In genomic region chr8:65087711-65088110, GRCm38 (mm10) we compare ENCODE assay signal across 24 mouse cellular contexts. TPM values are rescaled to one million over a fixed set of nuclear protein-coding genes. Genes with fewer than 3 reads are reported as not detected.
A peak's percentile ranks its signal among the peaks of the same experiment; 100 is the strongest.
DNase-seq lines count a peak whose midpoint lies in the region; ATAC-seq and TF ChIP-seq lines count a peak whose summit lies in the region.
"Had no signal": no experiment of that assay in that cellular context is flagged by ENCODE, and none has a peak within 500 bp of the region (broad histone marks: within the 10 kb centered on the region; RNA-seq: fewer than 3 reads in every experiment).

No protein-coding gene starts in this region.

- H3K9ac ChIP-seq in midbrain, embryonic 13.5 days (replicated peaks): no peak overlapping the region
- no peak overlapping the region for H3K9ac ChIP-seq in midbrain, embryonic 16.5 days (ENCODE audit: low read depth, low read length)
- no peak overlapping the region for H3K9ac ChIP-seq in limb, embryonic 14.5 days (ENCODE audit: low read depth, low read length, severe bottlenecking)
- no peak overlapping the region for H3K9ac ChIP-seq in neural tube, embryonic 15.5 days (replicated peaks)
- H3K9ac ChIP-seq: forebrain, embryonic 13.5 days; hindbrain, embryonic 14.5 days; intestine, embryonic 15.5 days; liver, embryonic 15.5 days had no signal

- ATAC-seq in midbrain, embryonic 13.5 days: 0 out of 2 replicates have a peak, but pooled peaks have one; percentile 11
- no peak for ATAC-seq in midbrain, embryonic 16.5 days
- ATAC-seq in limb, embryonic 14.5 days (ENCODE audit: low FRiP score, low read depth): peak; percentile 35; the same call in 1 of the 2 replicates
- no peak for ATAC-seq in neural tube, embryonic 15.5 days (ENCODE audit: low FRiP score)
- ATAC-seq: forebrain, embryonic 13.5 days; intestine, embryonic 15.5 days had no signal

- no peak for TF ChIP-seq CTCF in kidney, adult 2 months (conservative IDR thresholded peaks at IDR 0.05; ENCODE audit: insufficient read depth, insufficient read length, low read depth, low read length)

- no peaks in the 10 kb centered on the region for H3K9me3 ChIP-seq in midbrain, embryonic 13.5 days
- no peaks in the 10 kb centered on the region for H3K9me3 ChIP-seq in midbrain, embryonic 16.5 days (replicated peaks; ENCODE audit: control insufficient read depth, low read length, poor library complexity, severe bottlenecking)
- H3K9me3 ChIP-seq in limb, embryonic 14.5 days (ENCODE audit: control insufficient read depth, low read length): no peaks in the 10 kb centered on the region
- no peaks in the 10 kb centered on the region for H3K9me3 ChIP-seq in neural tube, embryonic 15.5 days (replicated peaks)
- H3K9me3 ChIP-seq: forebrain, embryonic 13.5 days; intestine, embryonic 15.5 days; liver, embryonic 15.5 days had no signal

- no peak overlapping the region for H3K4me3 ChIP-seq in kidney, adult 2 months (ENCODE audit: insufficient read depth, low read depth, low read length)
- H3K4me3 ChIP-seq in midbrain, embryonic 13.5 days (replicated peaks): no peak overlapping the region
- no peak overlapping the region for H3K4me3 ChIP-seq in midbrain, embryonic 16.5 days (ENCODE audit: low read depth, low read length)
- no peak overlapping the region for H3K4me3 ChIP-seq in limb, embryonic 14.5 days (replicated peaks; ENCODE audit: low read length)
- no peak overlapping the region for H3K4me3 ChIP-seq in neural tube, embryonic 15.5 days (replicated peaks)
- H3K4me3 ChIP-seq: forebrain, embryonic 13.5 days; intestine, embryonic 15.5 days; layer of hippocampus, adult 2 months; liver, embryonic 15.5 days; megakaryocyte, embryonic 14.5 days had no signal

- no peaks in the 10 kb centered on the region for H3K27me3 ChIP-seq in kidney, adult 2 months (replicated peaks; ENCODE audit: control insufficient read depth, insufficient read depth, low read length)
- no peaks in the 10 kb centered on the region for H3K27me3 ChIP-seq in midbrain, embryonic 13.5 days
- no peaks in the 10 kb centered on the region for H3K27me3 ChIP-seq in midbrain, embryonic 16.5 days (ENCODE audit: control insufficient read depth, insufficient read depth, low read depth, low read length)
- H3K27me3 ChIP-seq in limb, embryonic 14.5 days (ENCODE audit: control insufficient read depth, insufficient read depth, low read length): no peaks in the 10 kb centered on the region
- no peaks in the 10 kb centered on the region for H3K27me3 ChIP-seq in neural tube, embryonic 15.5 days (replicated peaks)
- H3K27me3 ChIP-seq: forebrain, embryonic 13.5 days; intestine, embryonic 15.5 days; liver, embryonic 15.5 days; megakaryocyte, embryonic 14.5 days had no signal

- DNase-seq in cerebellum, postnatal 14 days: peak; percentile 3 to 5
- no peak for DNase-seq in cerebellum, postnatal 4 days (ENCODE audit: low spot score in 2 of 2)
- DNase-seq in kidney, adult 2 months: peak; percentile 22
- DNase-seq in kidney, adult 11 months: no peak
- DNase-seq in limb, embryonic 14.5 days (ENCODE audit: low spot score): peak; percentile 27
- DNase-seq: cerebellum, adult 9-11 months; embryo, embryonic 11 days; lung, postnatal 10 days; thymus, adult 18-20 months had no signal

- H3K36me3 ChIP-seq in kidney, adult 2 months (ENCODE audit: control insufficient read depth, insufficient read depth, low read length): no peaks in the 10 kb centered on the region
- no peaks in the 10 kb centered on the region for H3K36me3 ChIP-seq in midbrain, embryonic 13.5 days
- H3K36me3 ChIP-seq in midbrain, embryonic 16.5 days (ENCODE audit: control insufficient read depth, insufficient read depth, low read length): no peaks in the 10 kb centered on the region
- no peaks in the 10 kb centered on the region for H3K36me3 ChIP-seq in limb, embryonic 14.5 days (ENCODE audit: control insufficient read depth, insufficient read depth, low read length)
- no peaks in the 10 kb centered on the region for H3K36me3 ChIP-seq in neural tube, embryonic 15.5 days
- H3K36me3 ChIP-seq: intestine, embryonic 15.5 days; liver, embryonic 15.5 days had no signal

- H3K4me1 ChIP-seq in kidney, adult 2 months (ENCODE audit: control insufficient read depth, insufficient read depth, low read length): no peaks in the 10 kb centered on the region
- no peaks in the 10 kb centered on the region for H3K4me1 ChIP-seq in midbrain, embryonic 13.5 days (replicated peaks)
- H3K4me1 ChIP-seq in midbrain, embryonic 16.5 days (ENCODE audit: control insufficient read depth, insufficient read depth, low read length): no peaks in the 10 kb centered on the region
- 0 out of 2 replicates have a peak, but pooled peaks cover 2% of the 10 kb centered on the region for H3K4me1 ChIP-seq in limb, embryonic 14.5 days (ENCODE audit: control insufficient read depth, insufficient read depth, low read length)
- H3K4me1 ChIP-seq in neural tube, embryonic 15.5 days: 0 out of 2 replicates have a peak, but pooled peaks cover 3% of the 10 kb centered on the region
- H3K4me1 ChIP-seq: intestine, embryonic 15.5 days; liver, embryonic 15.5 days; megakaryocyte, embryonic 14.5 days had no signal

- no peak overlapping the region for H3K27ac ChIP-seq in kidney, adult 2 months (ENCODE audit: insufficient read depth, low read depth, low read length)
- no peak overlapping the region for H3K27ac ChIP-seq in midbrain, embryonic 13.5 days
- no peak overlapping the region for H3K27ac ChIP-seq in midbrain, embryonic 16.5 days (ENCODE audit: low read length)
- H3K27ac ChIP-seq in limb, embryonic 14.5 days (replicated peaks; ENCODE audit: low read depth, low read length): no peak overlapping the region
- no peak overlapping the region for H3K27ac ChIP-seq in neural tube, embryonic 15.5 days (replicated peaks)
- H3K27ac ChIP-seq: forebrain, embryonic 13.5 days; hindbrain, embryonic 14.5 days; intestine, embryonic 15.5 days; layer of hippocampus, adult 2 months; liver, embryonic 15.5 days had no signal

- WGBS in kidney, adult 2 months: 49% methylated on average over 8 of the region's 8 CpGs
- 82% methylated on average over 8 of the region's 8 CpGs for WGBS in midbrain, embryonic 13.5 days
- 78% methylated on average over 8 of the region's 8 CpGs for WGBS in midbrain, embryonic 16.5 days
- 53% methylated on average over 8 of the region's 8 CpGs for WGBS in limb, embryonic 14.5 days
- WGBS in neural tube, embryonic 15.5 days: 75% methylated on average over 8 of the region's 8 CpGs

- no peak overlapping the region for H3K4me2 ChIP-seq in midbrain, embryonic 13.5 days (replicated peaks)
- no peak overlapping the region for H3K4me2 ChIP-seq in midbrain, embryonic 16.5 days (ENCODE audit: low read length)
- H3K4me2 ChIP-seq in limb, embryonic 14.5 days (replicated peaks; ENCODE audit: low read depth, low read length, severe bottlenecking): no peak overlapping the region
- H3K4me2 ChIP-seq in neural tube, embryonic 15.5 days: no peak overlapping the region
- H3K4me2 ChIP-seq: forebrain, embryonic 13.5 days; hindbrain, embryonic 14.5 days; intestine, embryonic 15.5 days; liver, embryonic 15.5 days had no signal

- TF ChIP-seq POLR2A in kidney, adult 2 months (IDR thresholded peaks at IDR 0.05; ENCODE audit: low read depth, low read length): no peak
- TF ChIP-seq POLR2A in limb, embryonic 14.5 days (IDR thresholded peaks at IDR 0.05; ENCODE audit: borderline replicate concordance, extremely low read depth, insufficient read depth, insufficient read length): no peak

RNA-seq across cellular contexts. Expression of gene Gm10663, which starts 12.9 kb away (rescaled TPM):
- not detected in 2 replicates for polyA plus RNA-seq in kidney, adult 2 months (2012; rRNA removed)
- not detected in 2 replicates for polyA plus RNA-seq in midbrain, embryonic 13.5 days (2015; fragmentation: Nextera tagmentation; extraction: Ambion mirVana)
- not detected in 2 replicates for polyA plus RNA-seq in midbrain, embryonic 16.5 days (2015; fragmentation: Nextera tagmentation; extraction: Ambion mirVana)
- polyA plus RNA-seq in limb, embryonic 14.5 days (2012; rRNA removed): not detected in 2 replicates
- not detected in 2 replicates for polyA plus RNA-seq in limb, embryonic 14.5 days (2014; fragmentation: Nextera tagmentation; extraction: Ambion mirVana)
- polyA plus RNA-seq in neural tube, embryonic 15.5 days (2015; fragmentation: Nextera tagmentation; extraction: Ambion mirVana): not detected in 2 replicates
- polyA plus RNA-seq: forebrain, embryonic 13.5 days; heart, postnatal 0 days; hindbrain, embryonic 14.5 days; intestine, embryonic 15.5 days; limb, embryonic 11.5 days; liver, embryonic 15.5 days; midbrain, postnatal 0 days; neural tube, embryonic 11.5 days; small intestine, adult 2 months; urinary bladder, adult 2 months had no signal

RNA-seq across cellular contexts. Expression of gene BC030870, which starts 41.7 kb away (rescaled TPM):
- 0.08 TPM in 1 of 2 replicates, not detected in the other for polyA plus RNA-seq in kidney, adult 2 months (2012; rRNA removed)
- polyA plus RNA-seq in midbrain, embryonic 13.5 days (2015; fragmentation: Nextera tagmentation; extraction: Ambion mirVana): not detected in 2 replicates
- not detected in 2 replicates for polyA plus RNA-seq in midbrain, embryonic 16.5 days (2015; fragmentation: Nextera tagmentation; extraction: Ambion mirVana)
- polyA plus RNA-seq in limb, embryonic 14.5 days (2012; rRNA removed): 0.04 TPM in 1 of 2 replicates, not detected in the other
- polyA plus RNA-seq in limb, embryonic 14.5 days (2014; fragmentation: Nextera tagmentation; extraction: Ambion mirVana): 0.12 TPM in 2 replicates
- 1.1 TPM in 1 of 2 replicates, not detected in the other for polyA plus RNA-seq in neural tube, embryonic 15.5 days (2015; fragmentation: Nextera tagmentation; extraction: Ambion mirVana)
- polyA plus RNA-seq: forebrain, embryonic 13.5 days; heart, postnatal 0 days; hindbrain, embryonic 14.5 days; limb, embryonic 11.5 days; liver, embryonic 15.5 days; neural tube, embryonic 11.5 days; urinary bladder, adult 2 months had no signal

RNA-seq across cellular contexts. Expression of gene Apela, which starts 50.6 kb away (rescaled TPM):
- 79.9 and 119 TPM in 2 replicates for polyA plus RNA-seq in kidney, adult 2 months (2012; rRNA removed)
- 1.3 and 1.7 TPM in 2 replicates for polyA plus RNA-seq in midbrain, embryonic 13.5 days (2015; fragmentation: Nextera tagmentation; extraction: Ambion mirVana)
- polyA plus RNA-seq in midbrain, embryonic 16.5 days (2015; fragmentation: Nextera tagmentation; extraction: Ambion mirVana): 0.76 and 1.2 TPM in 2 replicates
- polyA plus RNA-seq in limb, embryonic 14.5 days (2012; rRNA removed): 17.3 and 19.2 TPM in 2 replicates
- 11.2 and 14.8 TPM in 2 replicates for polyA plus RNA-seq in limb, embryonic 14.5 days (2014; fragmentation: Nextera tagmentation; extraction: Ambion mirVana)
- 2.9 and 4.6 TPM in 2 replicates for polyA plus RNA-seq in neural tube, embryonic 15.5 days (2015; fragmentation: Nextera tagmentation; extraction: Ambion mirVana)
- polyA plus RNA-seq: small intestine, adult 2 months had no signal

Comparison
In these comparisons a context has a peak if more than half of its experiments do, and no peak if none do; other contexts are left out.
1. DNase-seq: peak in cerebellum, postnatal 14 days (2 of 2), kidney, adult 2 months (single experiment) and limb, embryonic 14.5 days (single experiment); none in cerebellum, postnatal 4 days (0 of 2) and kidney, adult 11 months (single experiment).
2. ATAC-seq: peak in midbrain, embryonic 13.5 days (single experiment) and limb, embryonic 14.5 days (single experiment); none in midbrain, embryonic 16.5 days (single experiment) and neural tube, embryonic 15.5 days (single experiment).